Mouse (Mus musculus): ENCODE results near the gene Magi1.

The Magi1 gene

GRCm38 (mm10) chr6:94200910-94201309 is 82.8 kb downstream of the Magi1 start:
- DNase-seq (ENCODE audit: low spot score in 2 of 2) = no peak

DNA sequence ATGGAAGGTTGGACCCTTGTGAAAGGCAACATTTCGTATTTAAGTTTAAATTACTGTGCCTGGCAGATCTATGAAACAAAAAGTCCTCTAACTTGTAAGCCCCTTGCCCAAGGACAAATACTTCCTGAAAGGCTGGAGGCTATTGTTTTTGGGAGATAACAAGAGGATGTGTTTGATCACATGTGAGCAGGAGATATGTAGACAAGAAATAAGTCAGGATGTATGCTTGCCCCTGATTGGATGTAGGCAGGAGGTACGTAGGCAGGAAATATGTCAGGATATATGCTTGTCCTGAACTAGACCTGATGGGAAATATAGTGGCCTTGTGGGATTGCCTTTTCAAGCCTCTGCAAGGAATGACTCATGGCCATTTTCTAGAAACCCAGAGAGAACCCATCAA is 84.0 kb downstream of the Magi1 start:
- no peak for DNase-seq (ENCODE audit: low spot score in 2 of 2)

- DNase-seq (ENCODE audit: low spot score in 2 of 2) = no peak
These were observed 85.9 kb downstream of the Magi1 start for GRCm38 (mm10) chr6:94197831-94198230.

GRCm38 (mm10) chr6:94195303-94195911 is 88.3 kb downstream of the Magi1 start:
- no peak for DNase-seq (ENCODE audit: low spot score in 2 of 2)

GRCm38 (mm10) chr6:94190830-94191229 is 92.9 kb downstream of the Magi1 start:
- DNase-seq (ENCODE audit: low spot score in 2 of 2) = no peak

GRCm38 (mm10) chr6:94189379-94189778 is 94.3 kb downstream of the Magi1 start:
- no peak for DNase-seq (ENCODE audit: low spot score in 2 of 2)

DNA sequence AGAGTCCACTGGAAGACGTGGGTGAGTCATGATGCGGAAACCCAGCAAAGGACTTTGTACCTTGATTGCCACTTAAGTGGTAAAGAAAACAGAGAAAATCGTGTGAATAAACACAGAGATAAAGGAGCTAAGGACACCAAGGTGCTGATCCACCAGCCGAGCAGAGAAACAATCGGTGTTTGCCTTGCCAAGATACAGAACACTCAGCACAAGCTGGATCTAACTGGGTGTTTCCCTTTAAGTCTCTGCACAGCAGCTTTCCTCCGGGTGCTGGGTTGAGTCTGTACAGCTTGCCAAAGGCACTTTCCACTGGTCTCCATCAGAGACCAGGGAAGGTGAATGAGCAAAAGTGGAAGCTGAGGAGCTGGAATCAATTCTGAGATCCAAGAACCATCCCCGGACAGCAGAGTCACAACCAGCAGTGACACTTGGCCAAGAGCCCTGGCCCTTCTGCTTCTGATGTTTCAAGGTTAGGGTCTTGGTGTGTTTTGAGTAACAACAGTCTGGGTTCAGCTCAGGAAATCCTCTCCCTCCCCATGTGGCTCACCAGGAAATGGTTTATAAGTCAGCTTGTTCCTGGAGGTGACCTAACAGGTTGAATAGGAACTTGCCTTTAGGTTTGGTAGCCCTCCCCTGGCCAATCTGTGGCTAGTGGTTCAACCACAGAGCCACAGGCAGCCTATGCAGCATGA is 96.9 kb downstream of the Magi1 start:
- no peak for DNase-seq (ENCODE audit: low spot score in 2 of 2)

DNA sequence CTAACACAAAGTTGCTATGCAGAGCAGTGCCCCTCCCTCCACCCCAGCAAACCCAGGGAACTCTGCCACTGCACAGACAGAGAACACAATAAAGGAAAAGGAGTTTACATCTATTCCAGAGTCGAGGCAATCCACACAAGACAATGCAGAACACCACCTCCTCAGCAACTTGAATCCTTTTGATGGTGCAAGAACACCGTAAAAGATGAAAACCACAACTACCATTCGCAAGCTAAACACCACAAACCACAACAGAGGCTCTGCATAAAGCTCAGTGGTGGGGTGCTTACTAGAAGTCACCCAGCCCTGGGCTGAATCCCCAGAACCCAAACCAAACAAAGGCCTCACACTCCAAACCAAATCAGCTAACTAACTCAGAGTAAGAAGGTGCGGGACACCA is 99.4 kb downstream of the Magi1 start:
- no peak for DNase-seq (ENCODE audit: low spot score in 2 of 2)

DNA sequence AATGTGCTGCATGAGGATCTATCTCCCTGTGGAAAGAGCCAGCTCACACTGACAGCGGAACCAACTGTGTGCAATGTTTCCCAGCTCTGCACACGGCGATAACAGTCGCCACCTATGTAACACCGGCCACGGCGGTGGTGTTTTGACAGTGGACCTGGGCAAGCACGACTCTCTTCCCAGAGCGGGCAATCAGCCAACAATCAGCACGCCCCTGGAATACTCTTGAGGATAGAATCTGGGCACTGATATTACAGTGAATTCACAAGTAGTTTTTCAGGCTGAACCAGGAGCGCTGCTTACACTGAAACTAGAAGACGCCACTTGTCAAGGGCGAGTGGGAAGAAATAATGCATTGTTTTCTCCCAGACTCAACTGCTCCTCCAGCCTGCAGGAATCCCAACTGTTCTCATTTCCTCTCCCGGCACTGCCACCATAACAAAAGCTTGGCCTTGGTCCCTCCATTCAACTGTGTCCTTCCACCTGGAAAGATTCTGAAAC is 100.3 kb downstream of the Magi1 start:
- DNase-seq (ENCODE audit: low spot score in 2 of 2) = no peak

- DNase-seq (ENCODE audit: low spot score in 2 of 2) = no peak
These were observed 102.0 kb downstream of the Magi1 start for GRCm38 (mm10) chr6:94181673-94182255.

GRCm38 (mm10) chr6:94180331-94181150 is 103.2 kb downstream of the Magi1 start:
- no peak for DNase-seq (ENCODE audit: low spot score in 2 of 2)

DNA sequence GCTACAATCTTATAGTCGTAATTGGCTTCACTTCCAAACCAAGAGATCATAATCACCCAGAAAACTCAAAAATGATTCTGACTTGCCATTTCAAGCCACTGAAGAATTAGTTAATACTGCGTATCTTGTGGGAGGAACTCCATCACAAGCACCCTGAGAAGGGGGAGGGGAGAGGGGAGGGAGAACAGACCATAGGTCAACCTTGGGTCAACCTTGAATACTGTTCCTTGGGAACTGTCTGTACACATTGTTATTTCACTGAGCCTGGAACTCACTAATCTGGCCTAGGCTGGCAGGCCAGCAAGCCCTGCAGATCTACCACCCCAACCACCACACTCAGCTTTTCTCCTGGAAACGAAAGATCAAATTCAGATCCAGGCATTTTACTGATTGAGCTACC is 106.2 kb downstream of the Magi1 start:
- no peak for DNase-seq (ENCODE audit: low spot score in 2 of 2)

DNA sequence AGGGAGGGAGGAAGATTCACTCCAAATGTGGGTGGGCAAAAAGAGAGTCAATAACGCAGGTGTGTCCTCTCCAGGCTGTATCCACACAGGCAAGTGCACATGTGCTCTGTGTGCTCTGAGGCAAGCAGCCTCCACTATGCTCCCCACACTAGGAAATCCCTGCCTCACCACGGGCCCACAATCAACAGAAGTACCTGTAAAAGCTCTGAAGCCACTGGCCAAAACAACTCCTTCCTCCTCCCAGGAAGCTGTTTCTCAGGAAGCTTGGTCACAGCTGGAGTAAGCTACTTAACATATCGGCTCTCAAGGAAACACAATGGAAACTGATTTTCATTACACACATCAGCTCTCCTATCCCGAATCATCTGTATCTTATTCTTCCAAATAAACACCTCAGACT is 107.0 kb downstream of the Magi1 start:
- no peak for DNase-seq (ENCODE audit: low spot score in 2 of 2)

GRCm38 (mm10) chr6:94171250-94171649 is 112.5 kb downstream of the Magi1 start:
- no peak for DNase-seq (ENCODE audit: low spot score in 2 of 2)

DNA sequence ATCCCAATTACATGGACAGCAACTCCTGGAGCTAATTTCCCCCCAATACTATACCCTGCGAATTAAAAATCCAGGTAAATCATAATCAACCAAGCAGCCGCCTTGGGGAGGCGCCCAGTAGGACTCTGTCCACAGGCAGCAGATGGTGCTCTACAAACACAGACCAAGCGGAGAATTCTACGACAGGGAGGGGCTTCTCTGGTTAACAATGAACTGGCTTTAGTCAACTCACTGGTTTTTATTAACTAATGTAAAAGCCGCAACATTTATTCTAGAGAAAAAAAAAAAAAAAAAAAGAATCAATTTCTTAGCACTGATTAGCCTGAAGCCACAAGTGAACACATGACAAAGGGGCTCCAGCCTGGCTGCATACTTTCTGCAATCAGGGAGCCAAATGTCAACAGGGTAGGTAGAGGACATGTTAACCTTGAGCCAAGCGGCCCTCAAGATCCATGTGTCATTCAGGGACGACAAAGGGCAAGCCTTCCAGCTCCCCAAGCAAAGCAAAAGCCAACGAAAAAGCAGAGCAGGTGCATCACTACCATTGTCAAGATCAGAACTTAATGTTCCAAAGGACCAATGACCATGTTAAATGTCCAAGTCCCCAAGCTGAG is 114.0 kb downstream of the Magi1 start:
- no peak for DNase-seq (ENCODE audit: low spot score in 2 of 2)

- DNase-seq (ENCODE audit: low spot score in 2 of 2) = no peak
These were observed 117.8 kb downstream of the Magi1 start for GRCm38 (mm10) chr6:94165951-94166350.

DNA sequence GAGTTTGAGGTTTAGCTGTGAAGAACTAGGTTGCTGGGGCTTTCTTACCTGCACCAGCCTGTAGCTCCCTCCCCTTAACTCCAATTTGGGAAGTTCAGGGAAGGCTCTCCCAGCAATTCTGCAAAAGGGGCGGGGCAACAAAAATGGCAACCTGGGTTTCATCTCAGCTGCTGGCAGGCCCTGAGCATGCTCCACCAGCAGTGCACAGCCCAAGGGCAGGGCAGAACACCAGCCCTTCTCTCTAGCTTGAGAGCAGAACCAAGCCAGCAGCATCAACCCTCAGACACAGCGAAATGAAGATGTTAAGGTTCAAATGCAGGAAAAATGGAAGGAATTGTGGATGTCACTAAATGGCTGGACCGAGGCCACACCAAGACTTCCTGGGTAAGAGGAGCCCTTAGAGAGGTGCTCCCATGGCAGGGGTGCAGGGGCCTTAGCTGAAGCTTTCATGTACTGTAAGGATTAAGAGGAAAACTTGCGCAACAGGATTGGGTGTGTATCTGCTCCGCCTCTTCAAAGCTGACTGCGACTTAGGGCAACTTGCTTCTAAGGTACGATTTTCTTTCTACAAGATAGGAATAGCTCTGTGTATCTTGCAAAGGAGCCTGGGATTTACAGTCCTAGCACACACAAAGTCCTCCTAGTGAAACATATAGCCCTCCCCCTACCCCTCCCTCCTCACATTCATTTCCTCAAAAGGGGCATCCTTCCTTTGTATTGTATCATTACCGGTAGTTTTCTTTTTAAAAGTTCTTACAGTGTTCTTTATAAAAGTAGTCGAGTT is 118.8 kb downstream of the Magi1 start:
- no peak for DNase-seq (ENCODE audit: low spot score in 2 of 2)

GRCm38 (mm10) chr6:94163325-94163995 is 120.3 kb downstream of the Magi1 start:
- peak in 1 of 2 experiments; percentile 17 for DNase-seq (ENCODE audit: low spot score in 2 of 2)

DNA sequence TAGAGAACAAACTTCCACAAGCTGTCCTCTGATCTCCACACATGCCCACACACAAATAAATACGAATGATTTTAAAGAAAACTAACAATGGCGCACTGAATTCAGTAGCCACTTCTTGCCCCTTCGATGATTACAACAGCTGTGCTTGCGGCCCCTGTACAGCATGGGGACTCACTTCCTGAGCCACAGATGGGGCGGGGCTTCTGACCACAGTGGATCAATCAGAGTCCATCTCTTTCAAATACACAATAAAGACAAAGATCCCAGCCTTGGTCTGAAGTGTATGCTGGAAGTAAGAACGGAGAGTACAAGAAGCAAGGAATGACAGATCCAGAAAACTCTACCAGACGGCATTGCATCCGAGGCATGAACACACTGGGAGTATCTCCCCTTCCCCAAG is 120.8 kb downstream of the Magi1 start:
- DNase-seq (ENCODE audit: low spot score in 2 of 2) = no peak

DNA sequence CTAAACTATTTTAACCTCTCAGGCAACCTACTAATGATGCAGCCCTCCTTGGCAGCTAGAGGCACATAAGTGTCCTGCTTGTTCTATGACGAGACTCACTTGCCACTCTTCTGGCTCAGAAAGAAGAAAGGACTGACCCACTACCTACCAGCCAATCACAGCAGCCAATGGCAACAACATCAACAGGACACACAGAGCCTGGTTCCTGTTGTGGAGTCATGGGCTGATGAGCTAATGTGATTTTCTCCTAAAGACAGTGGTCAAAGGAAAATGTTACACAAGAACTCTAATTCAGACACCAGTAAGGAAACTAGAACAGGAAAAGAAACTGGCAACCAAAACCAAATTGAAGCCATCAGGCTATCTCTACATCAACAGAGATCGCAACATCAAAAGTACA is 124.5 kb downstream of the Magi1 start:
- DNase-seq (ENCODE audit: low spot score in 2 of 2) = no peak
